ENCODE assay signal across 32 mouse cellular contexts in the genomic region with DNA sequence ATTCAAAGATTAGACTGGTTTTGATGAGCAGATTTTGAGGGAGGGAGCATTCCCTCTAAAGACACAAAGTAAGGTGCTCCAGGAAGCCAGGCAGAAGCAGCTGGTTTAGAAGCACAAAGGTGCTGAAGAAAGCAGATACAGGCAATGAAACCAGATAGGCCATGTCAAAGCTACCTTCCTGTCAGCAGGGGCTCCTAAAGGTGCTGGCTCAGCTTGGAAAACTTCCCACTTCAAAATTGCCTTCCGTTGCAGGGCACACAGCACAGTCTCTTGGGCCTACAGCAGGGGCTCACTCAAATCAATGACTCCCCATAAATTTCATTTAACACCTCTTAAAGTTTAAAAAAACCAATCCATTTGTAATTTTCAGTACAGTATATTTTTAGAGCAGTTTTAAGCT.
"Had no signal": no experiment of that assay in that cellular context is flagged by ENCODE, and none has a peak within 500 bp of the region (broad histone marks: within the 10 kb centered on the region; RNA-seq: fewer than 3 reads in every experiment).

No protein-coding gene starts in this region.

- DNase-seq: heart, postnatal 10 days; heart, postnatal 14 days; heart, postnatal 36 days; heart, postnatal 4 days; kidney, adult 11 months; kidney, adult 18-20 months; kidney, adult 2 months; kidney, adult 9 months; kidney, postnatal 10 days; kidney, postnatal 14 days; kidney, postnatal 25 days; kidney, postnatal 4 days; layer of hippocampus, adult 9-11 months; layer of hippocampus, postnatal 36 days had no signal

- H3K4me2 ChIP-seq: heart, embryonic 12.5 days; heart, embryonic 13.5 days; heart, embryonic 15.5 days; hindbrain, embryonic 12.5 days; hindbrain, embryonic 13.5 days; hindbrain, embryonic 14.5 days; hindbrain, embryonic 15.5 days; intestine, embryonic 15.5 days; kidney, embryonic 15.5 days had no signal

- H3K9ac ChIP-seq: heart, embryonic 12.5 days; heart, embryonic 13.5 days; heart, embryonic 15.5 days; hindbrain, embryonic 12.5 days; hindbrain, embryonic 13.5 days; hindbrain, embryonic 14.5 days; hindbrain, embryonic 15.5 days; intestine, embryonic 15.5 days; kidney, embryonic 15.5 days had no signal

- H3K4me3 ChIP-seq: heart, embryonic 12.5 days; heart, embryonic 13.5 days; heart, embryonic 15.5 days; hindbrain, embryonic 10.5 days; hindbrain, embryonic 12.5 days; hindbrain, embryonic 13.5 days; hindbrain, embryonic 15.5 days; intestine, embryonic 15.5 days; kidney, embryonic 15.5 days; layer of hippocampus, adult 2 months; left cerebral cortex, adult 2 months had no signal

- H3K9me3 ChIP-seq: heart, embryonic 12.5 days; heart, embryonic 13.5 days; heart, embryonic 15.5 days; hindbrain, embryonic 10.5 days; hindbrain, embryonic 12.5 days; hindbrain, embryonic 13.5 days; hindbrain, embryonic 15.5 days; intestine, embryonic 15.5 days; kidney, embryonic 15.5 days had no signal

- H3K27ac ChIP-seq: heart, embryonic 13.5 days; heart, embryonic 15.5 days; hindbrain, embryonic 10.5 days; hindbrain, embryonic 12.5 days; hindbrain, embryonic 13.5 days; hindbrain, embryonic 14.5 days; hindbrain, embryonic 15.5 days; hindbrain, postnatal 0 days; intestine, embryonic 15.5 days; kidney, embryonic 15.5 days; kidney, postnatal 0 days; layer of hippocampus, adult 2 months; left cerebral cortex, adult 2 months had no signal

- H3K4me1 ChIP-seq: heart, embryonic 15.5 days; intestine, embryonic 15.5 days; kidney, embryonic 15.5 days had no signal

- H3K36me3 ChIP-seq: heart, embryonic 12.5 days; heart, embryonic 13.5 days; heart, embryonic 15.5 days; hindbrain, embryonic 10.5 days; hindbrain, embryonic 12.5 days; hindbrain, embryonic 13.5 days; hindbrain, embryonic 15.5 days; intestine, embryonic 15.5 days; kidney, embryonic 15.5 days had no signal

- H3K27me3 ChIP-seq: heart, embryonic 12.5 days; heart, embryonic 13.5 days; heart, embryonic 15.5 days; hindbrain, embryonic 12.5 days; hindbrain, embryonic 13.5 days; hindbrain, embryonic 15.5 days; intestine, embryonic 15.5 days; kidney, embryonic 15.5 days had no signal

- ATAC-seq: hindbrain, embryonic 16.5 days; hindbrain, postnatal 0 days; inflammation-experienced regulatory T-cells, adult 6 months; intestine, embryonic 15.5 days; intestine, embryonic 16.5 days; intestine, postnatal 0 days had no signal
